Mouse (Mus musculus): ENCODE results near the gene 4930595D18Rik.

DNA sequence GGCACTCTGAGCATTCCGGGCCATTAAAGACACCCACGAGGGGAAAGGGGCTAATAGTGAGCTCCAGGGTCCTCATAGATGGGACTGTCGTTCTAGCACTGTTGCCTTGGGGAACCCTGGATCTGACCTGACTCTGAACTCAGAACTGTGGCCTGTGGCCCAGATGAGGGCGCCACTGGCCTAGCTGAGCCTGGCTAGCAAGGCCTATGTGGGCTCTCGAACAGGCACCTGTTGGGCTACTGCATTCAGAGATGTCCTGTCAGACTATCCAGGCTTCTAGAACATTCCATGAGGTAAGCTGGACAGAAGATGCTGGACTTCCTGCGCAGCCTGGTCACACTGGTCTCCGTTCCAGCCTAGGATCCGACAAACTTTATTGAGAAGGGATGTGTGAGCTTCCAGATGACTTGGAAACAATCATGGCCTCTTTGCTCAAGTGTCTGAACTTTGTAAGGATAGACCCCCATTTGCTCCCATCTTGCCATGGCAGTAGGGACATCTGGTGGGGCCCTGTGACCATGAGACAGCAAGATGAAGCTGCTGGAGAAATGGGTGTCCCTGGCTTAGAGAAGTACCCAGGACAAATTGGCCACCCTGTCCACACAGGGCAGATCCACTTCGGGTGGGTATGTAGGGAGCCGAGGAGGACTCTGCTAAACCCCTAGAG lies 19.0 kb downstream of the 4930595D18Rik start:
- TF ChIP-seq POLR2A (IDR thresholded peaks at IDR 0.05; ENCODE audit: insufficient read depth, low read length) (no peak), CTCF (IDR thresholded peaks at IDR 0.05; ENCODE audit: low read depth, low read length) (peak; percentile 76)
